Mouse (Mus musculus): ENCODE data around the gene Hmcn1. TPM values are rescaled to one million over a fixed set of nuclear protein-coding genes. Genes with fewer than 3 reads are reported as not detected.
A peak's percentile ranks its signal among the peaks of the same experiment; 100 is the strongest.

The Hmcn1 gene
- total RNA-seq (2021) (10 to 100 TPM; 11.9 to 13.7 TPM), polyA plus RNA-seq (2012; rRNA removed) (23.5 and 24.5 TPM in 2 replicates)
- long read RNA-seq, partial matches to known transcripts = 1 of 2 reads
- long read RNA-seq, other reads (novel, unspliced or antisense) = 1 of 2 reads

- Histone ChIP-seq H3K27me3 (ENCODE audit: control insufficient read depth, insufficient read depth, low read length) (no peaks in the 10 kb centered on the region), H3K79me2 (replicated peaks; ENCODE audit: control insufficient read depth, insufficient read depth, low read length) (no peaks in the 10 kb centered on the region; the same call in 1 of the 2 replicates), H3K9ac (ENCODE audit: low read depth, low read length) (peak within 1 kb of the TSS; percentile 84), H3K4me1 (ENCODE audit: control insufficient read depth, insufficient read depth, low read length) (peaks cover 6% of the 10 kb centered on the region), H3K36me3 (ENCODE audit: control insufficient read depth, insufficient read depth, low read length) (peaks cover 11% of the 10 kb centered on the region), H3K4me3 (peak within 1 kb of the TSS; percentile 76), H3K27ac (peak within 1 kb of the TSS; percentile 87)
- TF ChIP-seq CTCF (IDR thresholded peaks at IDR 0.05) = peak; percentile 68
- TF ChIP-seq POLR2A (IDR thresholded peaks at IDR 0.05; ENCODE audit: insufficient read depth, low read depth, low read length) = peak; percentile 67; the same call in 1 of the 2 replicates
- no peak for TF ChIP-seq EP300 (IDR thresholded peaks at IDR 0.05; ENCODE audit: insufficient read depth, low read depth, low read length)
- under 1% methylated on average over 38 of the region's 38 CpGs for WGBS
- intact Hi-C loops (cut with DNase I) = loop anchor here (1.0 to 5.0 kb wide), 3 partner anchors 16 to 51 kb away; no protein-coding TSS in a partner anchor
- DNase-seq = peak; percentile 80 to 82
These were observed at the start of gene Hmcn1 for GRCm38 (mm10) chr1:150993162-150994064. Hmcn1 (minus strand) TSS chr1:150993435.

GRCm38 (mm10) chr1:151040945-151041649, 47.9 kb upstream of the Hmcn1 start:
- H3K4me1 ChIP-seq (ENCODE audit: control insufficient read depth, insufficient read depth, low read length) = peaks cover 7% of the 10 kb centered on the region
- TF ChIP-seq POLR2A (IDR thresholded peaks at IDR 0.05; ENCODE audit: insufficient read depth, low read depth, low read length) (peak; percentile 54), EP300 (IDR thresholded peaks at IDR 0.05; ENCODE audit: insufficient read depth, low read depth, low read length) (no peak)
- H3K36me3 ChIP-seq (ENCODE audit: control insufficient read depth, insufficient read depth, low read length) = peaks cover 7% of the 10 kb centered on the region; the same call in 1 of the 2 replicates
- DNase-seq = peak in 1 of 2 experiments; percentile 24
- H3K4me3 ChIP-seq = no peak overlapping the region
- WGBS = 35% methylated on average over 18 of the region's 18 CpGs
- peak overlapping the region; percentile 82 for H3K27ac ChIP-seq
- no peaks in the 10 kb centered on the region for H3K79me2 ChIP-seq (replicated peaks; ENCODE audit: control insufficient read depth, insufficient read depth, low read length)
- H3K9ac ChIP-seq (ENCODE audit: low read depth, low read length) = no peak overlapping the region
- intact Hi-C loops (cut with DNase I) = loop anchor here (2.0 to 5.0 kb wide), 2 partner anchors 22 to 246 kb away; no protein-coding TSS in a partner anchor
- H3K27me3 ChIP-seq (ENCODE audit: control insufficient read depth, insufficient read depth, low read length) = no peaks in the 10 kb centered on the region

GRCm38 (mm10) chr1:151040290-151040689, 47.1 kb upstream of the Hmcn1 start:
- peaks cover 11% of the 10 kb centered on the region for H3K4me1 ChIP-seq (ENCODE audit: control insufficient read depth, insufficient read depth, low read length)
- H3K27me3 ChIP-seq (ENCODE audit: control insufficient read depth, insufficient read depth, low read length) = no peaks in the 10 kb centered on the region
- H3K36me3 ChIP-seq (ENCODE audit: control insufficient read depth, insufficient read depth, low read length) = peaks cover 7% of the 10 kb centered on the region; the same call in 1 of the 2 replicates
- no peaks in the 10 kb centered on the region for H3K79me2 ChIP-seq (replicated peaks; ENCODE audit: control insufficient read depth, insufficient read depth, low read length)
- no peak for DNase-seq
- 51% methylated on average over 7 of the region's 7 CpGs for WGBS
- no peak for TF ChIP-seq POLR2A (IDR thresholded peaks at IDR 0.05; ENCODE audit: insufficient read depth, low read depth, low read length)
- TF ChIP-seq EP300 (IDR thresholded peaks at IDR 0.05; ENCODE audit: insufficient read depth, low read depth, low read length) = no peak
- TF ChIP-seq CTCF (IDR thresholded peaks at IDR 0.05) = no peak
- intact Hi-C loops (cut with DNase I) = loop anchor here (2.0 to 5.0 kb wide), 2 partner anchors 23 to 247 kb away; no protein-coding TSS in a partner anchor
- H3K9ac ChIP-seq (ENCODE audit: low read depth, low read length) = no peak overlapping the region
- H3K4me3 ChIP-seq = no peak overlapping the region
- H3K27ac ChIP-seq = peak overlapping the region; percentile 82

GRCm38 (mm10) chr1:151039189-151039588, 46.0 kb upstream of the Hmcn1 start:
- no peak for DNase-seq
- Histone ChIP-seq H3K36me3 (ENCODE audit: control insufficient read depth, insufficient read depth, low read length) (peaks cover 7% of the 10 kb centered on the region; the same call in 1 of the 2 replicates), H3K4me3 (no peak overlapping the region), H3K27ac (no peak overlapping the region), H3K79me2 (replicated peaks; ENCODE audit: control insufficient read depth, insufficient read depth, low read length) (no peaks in the 10 kb centered on the region), H3K9ac (ENCODE audit: low read depth, low read length) (no peak overlapping the region), H3K4me1 (ENCODE audit: control insufficient read depth, insufficient read depth, low read length) (peaks cover 13% of the 10 kb centered on the region), H3K27me3 (ENCODE audit: control insufficient read depth, insufficient read depth, low read length) (no peaks in the 10 kb centered on the region)
- no peak for TF ChIP-seq POLR2A (IDR thresholded peaks at IDR 0.05; ENCODE audit: insufficient read depth, low read depth, low read length)
- no peak for TF ChIP-seq EP300 (IDR thresholded peaks at IDR 0.05; ENCODE audit: insufficient read depth, low read depth, low read length)
- no peak for TF ChIP-seq CTCF (IDR thresholded peaks at IDR 0.05)
- intact Hi-C loops (cut with DNase I) = loop anchor here (5.0 to 10.0 kb wide), 2 partner anchors 308 to 666 kb away; no protein-coding TSS in a partner anchor
- 73% methylated on average over 4 of the region's 4 CpGs for WGBS

GRCm38 (mm10) chr1:151038566-151038965, 45.3 kb upstream of the Hmcn1 start:
- Histone ChIP-seq H3K27ac (no peak overlapping the region), H3K9ac (ENCODE audit: low read depth, low read length) (no peak overlapping the region), H3K27me3 (ENCODE audit: control insufficient read depth, insufficient read depth, low read length) (no peaks in the 10 kb centered on the region), H3K79me2 (replicated peaks; ENCODE audit: control insufficient read depth, insufficient read depth, low read length) (no peaks in the 10 kb centered on the region), H3K4me3 (no peak overlapping the region), H3K36me3 (ENCODE audit: control insufficient read depth, insufficient read depth, low read length) (peaks cover 7% of the 10 kb centered on the region; the same call in 1 of the 2 replicates), H3K4me1 (ENCODE audit: control insufficient read depth, insufficient read depth, low read length) (peaks cover 13% of the 10 kb centered on the region)
- intact Hi-C loops (cut with DNase I) = loop anchor here (5.0 to 10.0 kb wide), 2 partner anchors 309 to 666 kb away; no protein-coding TSS in a partner anchor
- 76% methylated on average over 8 of the region's 8 CpGs for WGBS
- no peak for DNase-seq
- TF ChIP-seq POLR2A (IDR thresholded peaks at IDR 0.05; ENCODE audit: insufficient read depth, low read depth, low read length) (no peak), EP300 (IDR thresholded peaks at IDR 0.05; ENCODE audit: insufficient read depth, low read depth, low read length) (no peak), CTCF (IDR thresholded peaks at IDR 0.05) (no peak)

All from heart, adult 2 months (tissue).